8 mouse cellular contexts compared by ENCODE assay signal in the genomic region with DNA sequence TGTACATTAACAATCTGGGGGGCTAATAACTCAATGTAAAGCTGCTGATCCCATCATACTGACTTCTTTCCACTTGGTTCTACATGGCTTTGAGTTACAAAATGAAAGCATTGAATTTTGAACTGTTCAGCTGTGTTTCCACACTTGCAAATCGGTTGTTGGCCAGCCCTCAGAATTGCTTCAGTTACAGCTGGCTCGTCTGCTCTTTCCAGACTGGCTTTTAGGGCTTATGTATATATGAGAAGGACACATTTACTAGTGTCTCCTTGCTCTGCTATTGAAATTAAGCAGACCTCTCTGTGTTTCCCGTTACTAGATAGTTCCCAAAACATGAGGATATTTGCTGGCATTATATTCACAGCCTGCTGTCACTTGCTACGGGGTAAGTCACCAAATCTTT. TPM values are rescaled to one million over a fixed set of nuclear protein-coding genes. Genes with fewer than 3 reads are reported as not detected.
DNase-seq lines count a peak whose midpoint lies in the region; ATAC-seq and TF ChIP-seq lines count a peak whose summit lies in the region.
"Had no signal": no experiment of that assay in that cellular context is flagged by ENCODE, and none has a peak within 500 bp of the region (broad histone marks: within the 10 kb centered on the region; RNA-seq: fewer than 3 reads in every experiment).

No protein-coding gene starts in this region.

- H3K79me2 ChIP-seq in MEL (ENCODE audit: control insufficient read depth, insufficient read depth, low read length, poor library complexity), result peaks cover 10% of the 10 kb centered on the region

- no peak for TF ChIP-seq EP300 in MEL (IDR thresholded peaks at IDR 0.05; ENCODE audit: low read depth in 1 of 2, low read length in 2 of 2)

- no peaks in the 10 kb centered on the region for H3K36me3 ChIP-seq in kidney, postnatal 0 days (ENCODE audit: insufficient read depth, low read length)
- no peaks in the 10 kb centered on the region for H3K36me3 ChIP-seq in kidney, embryonic 15.5 days
- peaks cover 3 to 44% of the 10 kb centered on the region in 2 experiments for H3K36me3 ChIP-seq in MEL (ENCODE audit: control insufficient read depth in 1 of 2, insufficient read depth in 2 of 2, low read length in 2 of 2)
- H3K36me3 ChIP-seq in liver, embryonic 16.5 days (ENCODE audit: control insufficient read depth, insufficient read depth), result no peaks in the 10 kb centered on the region
- H3K36me3 ChIP-seq: limb, embryonic 12.5 days had no signal

- H3K9me3 ChIP-seq in kidney, postnatal 0 days (replicated peaks; ENCODE audit: low read length), result no peaks in the 10 kb centered on the region
- H3K9me3 ChIP-seq in kidney, embryonic 15.5 days (replicated peaks), result no peaks in the 10 kb centered on the region
- H3K9me3 ChIP-seq in MEL (replicated peaks; ENCODE audit: insufficient read depth, low read length), result no peaks in the 10 kb centered on the region
- H3K9me3 ChIP-seq in liver, embryonic 16.5 days (replicated peaks; ENCODE audit: control insufficient read depth, low read length), result no peaks in the 10 kb centered on the region
- H3K9me3 ChIP-seq: limb, embryonic 12.5 days had no signal

- no peak for DNase-seq in kidney, postnatal 0 days (ENCODE audit: low spot score)
- DNase-seq in MEL (ENCODE audit: low read depth, low spot score), result peak; percentile 81
- peak; percentile 37 for DNase-seq in brain, embryonic 18.5 days (ENCODE audit: low read depth, low spot score)
- DNase-seq in embryo, embryonic 11 days, result no peak

- 0 out of 2 replicates have a peak, but pooled peaks cover 3% of the 10 kb centered on the region for H3K4me1 ChIP-seq in kidney, postnatal 0 days (replicated peaks; ENCODE audit: insufficient read depth, low read length)
- peaks cover 4% of the 10 kb centered on the region; the same call in 1 of the 2 replicates for H3K4me1 ChIP-seq in kidney, embryonic 15.5 days
- H3K4me1 ChIP-seq in MEL (ENCODE audit: control insufficient read depth in 1 of 2, insufficient read depth in 2 of 2, low read length in 2 of 2), result peaks cover 15 to 40% of the 10 kb centered on the region in 2 experiments
- H3K4me1 ChIP-seq in liver, embryonic 16.5 days (ENCODE audit: control insufficient read depth, low read depth, low read length), result peaks cover 12% of the 10 kb centered on the region

- TF ChIP-seq POLR2A in MEL (IDR thresholded peaks at IDR 0.05; ENCODE audit: control insufficient read depth in 1 of 2, insufficient read depth in 1 of 2, low read depth in 1 of 2, low read length in 2 of 2, poor library complexity in 1 of 2), result no peak

- H3K27ac ChIP-seq in kidney, postnatal 0 days, result no peak overlapping the region
- no peak overlapping the region for H3K27ac ChIP-seq in kidney, embryonic 15.5 days
- H3K27ac ChIP-seq in MEL (ENCODE audit: control insufficient read depth, low read depth, low read length), result peak overlapping the region; percentile 62
- H3K27ac ChIP-seq in liver, embryonic 16.5 days (ENCODE audit: low read length), result peak overlapping the region; percentile 0; the same call in 1 of the 2 replicates
- H3K27ac ChIP-seq: limb, embryonic 12.5 days had no signal

- no peak overlapping the region for H3K9ac ChIP-seq in kidney, postnatal 0 days (ENCODE audit: low read depth, low read length)
- no peak overlapping the region for H3K9ac ChIP-seq in kidney, embryonic 15.5 days
- peak overlapping the region; percentile 76 for H3K9ac ChIP-seq in MEL (ENCODE audit: control insufficient read depth, low read depth, low read length, poor library complexity, severe bottlenecking)
- H3K9ac ChIP-seq in liver, embryonic 16.5 days (ENCODE audit: low read depth, low read length), result no peak overlapping the region; the same call in 1 of the 2 replicates
- H3K9ac ChIP-seq: limb, embryonic 12.5 days had no signal

- no peaks in the 10 kb centered on the region; the same call in 1 of the 2 replicates for H3K27me3 ChIP-seq in kidney, postnatal 0 days (ENCODE audit: insufficient read depth, low read length)
- no peaks in the 10 kb centered on the region for H3K27me3 ChIP-seq in kidney, embryonic 15.5 days
- H3K27me3 ChIP-seq in MEL (ENCODE audit: control insufficient read depth in 1 of 2, insufficient read depth in 2 of 2, low read length in 2 of 2), result no peaks in the 10 kb centered on the region
- H3K27me3 ChIP-seq in liver, embryonic 16.5 days (ENCODE audit: control insufficient read depth, insufficient read depth, low read depth, low read length), result no peaks in the 10 kb centered on the region

- H3K4me3 ChIP-seq in kidney, postnatal 0 days (replicated peaks; ENCODE audit: low read depth, low read length), result no peak overlapping the region
- no peak overlapping the region for H3K4me3 ChIP-seq in kidney, embryonic 15.5 days (replicated peaks)
- H3K4me3 ChIP-seq in MEL (ENCODE audit: control insufficient read depth in 1 of 2, insufficient read depth in 1 of 2, low read depth in 2 of 2, low read length in 2 of 2), result peak overlapping the region; percentile 74 to 87
- peak overlapping the region; percentile 30 for H3K4me3 ChIP-seq in liver, embryonic 16.5 days (ENCODE audit: low read depth, low read length)
- H3K4me3 ChIP-seq: limb, embryonic 12.5 days had no signal

- peak overlapping the region; percentile 31; the same call in 1 of the 2 replicates for H3K4me2 ChIP-seq in kidney, postnatal 0 days (ENCODE audit: low read length)
- no peak overlapping the region for H3K4me2 ChIP-seq in kidney, embryonic 15.5 days
- peak overlapping the region; percentile 47 for H3K4me2 ChIP-seq in liver, embryonic 16.5 days (ENCODE audit: low read depth, low read length)
- H3K4me2 ChIP-seq: limb, embryonic 12.5 days had no signal

- no peak for TF ChIP-seq RAD21 in MEL (IDR thresholded peaks at IDR 0.05; ENCODE audit: low read depth, low read length)

- WGBS in kidney, postnatal 0 days, result 63% methylated on average over 4 of the region's 4 CpGs
- 65% methylated on average over 4 of the region's 4 CpGs for WGBS in kidney, embryonic 15.5 days
- 53% methylated on average over 4 of the region's 4 CpGs for WGBS in liver, embryonic 16.5 days (ENCODE audit: insufficient replicate concordance)

- no peak for TF ChIP-seq CTCF in kidney, postnatal 0 days (IDR thresholded peaks at IDR 0.05; ENCODE audit: low read depth)
- no peak for TF ChIP-seq CTCF in MEL (IDR thresholded peaks at IDR 0.05 in 2 of 3, conservative IDR thresholded peaks at IDR 0.05 in 1 of 3; ENCODE audit: control insufficient read depth in 1 of 3, insufficient read depth in 1 of 3, low read depth in 2 of 3, low read length in 3 of 3, poor library complexity in 1 of 3, severe bottlenecking in 1 of 3)

- ATAC-seq in kidney, postnatal 0 days (replicated peaks; ENCODE audit: low FRiP score, low read depth), result no peak
- no peak for ATAC-seq in kidney, embryonic 15.5 days (replicated peaks; ENCODE audit: low FRiP score)
- ATAC-seq in liver, embryonic 16.5 days (ENCODE audit: low read depth), result no peak
- ATAC-seq in megakaryocyte-erythroid progenitor cell, adult 5-6 weeks (replicated peaks; ENCODE audit: low FRiP score, low TSS enrichment, poor library complexity, severe bottlenecking), result no peak

RNA-seq across cellular contexts. Expression of a gene that starts 4.9 kb away (rescaled TPM):
- 0.18 and 0.33 TPM in 2 replicates for polyA plus RNA-seq in kidney, postnatal 0 days (2015; fragmentation: Nextera tagmentation; extraction: Ambion mirVana)
- polyA plus RNA-seq in kidney, embryonic 15.5 days (2015; fragmentation: Nextera tagmentation; extraction: Ambion mirVana), result 0.16 and 0.28 TPM in 2 replicates
- 3.1 and 3.2 TPM in 2 replicates for total RNA-seq in MEL (2012; rRNA removed)
- polyA plus RNA-seq in MEL (2012; ENCODE audit: insufficient read depth in 1 of 2, insufficient read length in 2 of 2, low read depth in 1 of 2, low replicate concordance in 2 of 2, missing spikeins in 1 of 2), result 1 to 10 TPM in 1 of 2 experiments, not detected in 1; 5.0 TPM
- 0.96 and 1.0 TPM in 2 replicates for polyA plus RNA-seq in liver, embryonic 16.5 days (2015; fragmentation: Nextera tagmentation; extraction: Ambion mirVana)
- total RNA-seq in megakaryocyte-erythroid progenitor cell, adult 5-6 weeks (2014; fragmentation: Nextera tagmentation), result 1.3 and 1.9 TPM in 2 replicates
- total RNA-seq in megakaryocyte-erythroid progenitor cell, adult 5-6 weeks (2017), result 3.1 and 4.7 TPM in 2 replicates

RNA-seq across cellular contexts. Expression of a gene that starts 4.9 kb away (rescaled TPM):
- polyA plus RNA-seq in kidney, postnatal 0 days (2015; fragmentation: Nextera tagmentation; extraction: Ambion mirVana), result 76.3 and 84.4 TPM in 2 replicates
- polyA plus RNA-seq in kidney, embryonic 15.5 days (2015; fragmentation: Nextera tagmentation; extraction: Ambion mirVana), result 51.1 and 52.9 TPM in 2 replicates
- 107 and 117 TPM in 2 replicates for total RNA-seq in MEL (2012; rRNA removed)
- 100 to 1,000 TPM in 1 of 2 experiments, not detected in 1; 145 TPM for polyA plus RNA-seq in MEL (2012; ENCODE audit: insufficient read depth in 1 of 2, insufficient read length in 2 of 2, low read depth in 1 of 2, low replicate concordance in 2 of 2, missing spikeins in 1 of 2)
- 33.9 and 34.2 TPM in 2 replicates for polyA plus RNA-seq in liver, embryonic 16.5 days (2015; fragmentation: Nextera tagmentation; extraction: Ambion mirVana)
- total RNA-seq in megakaryocyte-erythroid progenitor cell, adult 5-6 weeks (2014; fragmentation: Nextera tagmentation), result 93.6 and 136 TPM in 2 replicates
- 85.1 and 96.4 TPM in 2 replicates for total RNA-seq in megakaryocyte-erythroid progenitor cell, adult 5-6 weeks (2017)

RNA-seq across cellular contexts. Expression of a gene that starts 37.7 kb away (rescaled TPM):
- 0.33 TPM in 2 replicates for polyA plus RNA-seq in kidney, postnatal 0 days (2015; fragmentation: Nextera tagmentation; extraction: Ambion mirVana)
- 0.31 and 0.46 TPM in 2 replicates for polyA plus RNA-seq in kidney, embryonic 15.5 days (2015; fragmentation: Nextera tagmentation; extraction: Ambion mirVana)
- total RNA-seq in MEL (2012; rRNA removed), result 0.04 TPM in 1 of 2 replicates, not detected in the other
- not detected for polyA plus RNA-seq in MEL (2012; ENCODE audit: insufficient read depth in 1 of 2, insufficient read length in 2 of 2, low read depth in 1 of 2, low replicate concordance in 2 of 2, missing spikeins in 1 of 2)
- not detected in 2 replicates for polyA plus RNA-seq in liver, embryonic 16.5 days (2015; fragmentation: Nextera tagmentation; extraction: Ambion mirVana)
- not detected in 2 replicates for total RNA-seq in megakaryocyte-erythroid progenitor cell, adult 5-6 weeks (2014; fragmentation: Nextera tagmentation)
- not detected in 2 replicates for total RNA-seq in megakaryocyte-erythroid progenitor cell, adult 5-6 weeks (2017)

RNA-seq across cellular contexts. Expression of a gene that starts 38.6 kb away (rescaled TPM):
- polyA plus RNA-seq in kidney, postnatal 0 days (2015; fragmentation: Nextera tagmentation; extraction: Ambion mirVana), result not detected in 2 replicates
- not detected in 2 replicates for polyA plus RNA-seq in kidney, embryonic 15.5 days (2015; fragmentation: Nextera tagmentation; extraction: Ambion mirVana)
- total RNA-seq in MEL (2012; rRNA removed), result 1.3 and 1.7 TPM in 2 replicates
- polyA plus RNA-seq in MEL (2012; ENCODE audit: insufficient read depth in 1 of 2, insufficient read length in 2 of 2, low read depth in 1 of 2, low replicate concordance in 2 of 2, missing spikeins in 1 of 2), result 1 to 10 TPM in 1 of 2 experiments, not detected in 1; 5.4 TPM
- 0.05 and 0.08 TPM in 2 replicates for polyA plus RNA-seq in liver, embryonic 16.5 days (2015; fragmentation: Nextera tagmentation; extraction: Ambion mirVana)
- total RNA-seq in megakaryocyte-erythroid progenitor cell, adult 5-6 weeks (2014; fragmentation: Nextera tagmentation), result 0.42 TPM in 1 of 2 replicates, not detected in the other
- total RNA-seq in megakaryocyte-erythroid progenitor cell, adult 5-6 weeks (2017), result not detected in 2 replicates
- polyA plus RNA-seq: limb, embryonic 12.5 days had no signal

RNA-seq across cellular contexts. Expression of a gene that starts 47.0 kb away (rescaled TPM):
- 8.9 and 11.2 TPM in 2 replicates for polyA plus RNA-seq in kidney, postnatal 0 days (2015; fragmentation: Nextera tagmentation; extraction: Ambion mirVana)
- 5.2 and 7.1 TPM in 2 replicates for polyA plus RNA-seq in kidney, embryonic 15.5 days (2015; fragmentation: Nextera tagmentation; extraction: Ambion mirVana)
- 2.2 and 3.1 TPM in 2 replicates for total RNA-seq in MEL (2012; rRNA removed)
- 1 to 10 TPM in 1 of 2 experiments, not detected in 1; 9.9 TPM for polyA plus RNA-seq in MEL (2012; ENCODE audit: insufficient read depth in 1 of 2, insufficient read length in 2 of 2, low read depth in 1 of 2, low replicate concordance in 2 of 2, missing spikeins in 1 of 2)
- polyA plus RNA-seq in liver, embryonic 16.5 days (2015; fragmentation: Nextera tagmentation; extraction: Ambion mirVana), result 0.91 and 1.1 TPM in 2 replicates
- 1.9 TPM in 1 of 2 replicates, not detected in the other for total RNA-seq in megakaryocyte-erythroid progenitor cell, adult 5-6 weeks (2014; fragmentation: Nextera tagmentation)
- total RNA-seq in megakaryocyte-erythroid progenitor cell, adult 5-6 weeks (2017), result 2.1 TPM in 1 of 2 replicates, not detected in the other

Comparison
In these comparisons a context has a peak if more than half of its experiments do, and no peak if none do; other contexts are left out.
1. DNase-seq: peak in MEL (single experiment) and brain, embryonic 18.5 days (single experiment); none in kidney, postnatal 0 days (single experiment) and embryo, embryonic 11 days (single experiment).
2. H3K27ac ChIP-seq: peak in MEL (single experiment) and liver, embryonic 16.5 days (single experiment); none in kidney, postnatal 0 days (single experiment) and kidney, embryonic 15.5 days (single experiment).
3. H3K4me3 ChIP-seq: peak in MEL (2 of 2) and liver, embryonic 16.5 days (single experiment); none in kidney, postnatal 0 days (single experiment) and kidney, embryonic 15.5 days (single experiment).